Mouse (Mus musculus): ENCODE measurements around the gene Dnajb13. TPM values are rescaled to one million over a fixed set of nuclear protein-coding genes. Genes with fewer than 3 reads are reported as not detected.

Gene Dnajb13
- polyA plus RNA-seq (2017; shearing (Covaris generic)) = 10 to 100 TPM; 20.0 to 20.3 TPM

- ATAC-seq = no peak
Measured at GRCm38 (mm10) chr7:100514573-100514972, at the start of gene Dnajb13. TSS of gene Dnajb13 (minus strand) at chr7:100514960.

GRCm38 (mm10) chr7:100561861-100562587 lies 47.3 kb upstream of the Dnajb13 start:
- ATAC-seq = no peak

- no peak for ATAC-seq
Measured at GRCm38 (mm10) chr7:100559331-100559730, 44.6 kb upstream of the Dnajb13 start.

DNA sequence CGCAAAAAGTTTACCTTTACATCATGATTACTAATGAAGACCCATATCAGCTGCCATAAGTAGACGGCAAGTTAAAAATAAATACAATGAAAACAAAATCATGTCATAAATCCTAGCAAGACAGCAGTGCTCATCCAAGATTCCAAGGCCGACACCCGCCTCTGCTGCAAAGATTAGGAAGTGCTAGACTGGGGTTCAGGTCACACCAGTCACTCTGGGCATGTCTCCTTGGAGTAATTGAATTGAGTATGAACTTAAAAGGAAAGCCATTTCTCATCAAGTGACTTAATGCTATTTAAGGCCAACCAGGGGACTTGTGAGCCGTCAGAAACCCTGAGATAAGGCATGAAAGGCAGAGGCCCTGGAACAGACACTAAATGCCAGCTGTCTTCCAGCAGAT lies 42.5 kb upstream of the Dnajb13 start:
- no peak for ATAC-seq

- no peak for ATAC-seq
Measured at GRCm38 (mm10) chr7:100555431-100555951, 40.7 kb upstream of the Dnajb13 start.

GRCm38 (mm10) chr7:100554939-100555338 lies 40.2 kb upstream of the Dnajb13 start:
- ATAC-seq = no peak

- ATAC-seq = no peak
Measured at GRCm38 (mm10) chr7:100550338-100551007, 35.7 kb upstream of the Dnajb13 start.

DNA sequence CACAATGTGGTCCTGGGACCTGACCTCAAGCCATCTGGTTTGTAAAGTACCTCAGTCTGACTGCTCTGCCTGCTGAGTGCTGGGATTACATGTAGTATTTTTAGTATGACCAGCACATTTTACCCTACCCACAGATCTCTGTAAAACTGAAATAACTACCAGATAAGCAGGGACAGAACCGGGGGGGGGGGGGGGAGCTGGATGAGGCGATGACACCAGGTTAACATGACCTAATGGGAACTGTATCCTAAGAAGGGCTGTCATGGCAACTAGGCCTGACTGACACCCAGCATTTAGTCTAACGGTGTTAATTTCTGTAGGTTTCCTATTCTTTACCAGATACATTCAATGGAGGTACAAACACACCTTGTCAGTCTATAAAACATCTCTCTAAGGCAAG lies 35.0 kb upstream of the Dnajb13 start:
- no peak for ATAC-seq

GRCm38 (mm10) chr7:100547631-100548030 lies 32.9 kb upstream of the Dnajb13 start:
- no peak for ATAC-seq

DNA sequence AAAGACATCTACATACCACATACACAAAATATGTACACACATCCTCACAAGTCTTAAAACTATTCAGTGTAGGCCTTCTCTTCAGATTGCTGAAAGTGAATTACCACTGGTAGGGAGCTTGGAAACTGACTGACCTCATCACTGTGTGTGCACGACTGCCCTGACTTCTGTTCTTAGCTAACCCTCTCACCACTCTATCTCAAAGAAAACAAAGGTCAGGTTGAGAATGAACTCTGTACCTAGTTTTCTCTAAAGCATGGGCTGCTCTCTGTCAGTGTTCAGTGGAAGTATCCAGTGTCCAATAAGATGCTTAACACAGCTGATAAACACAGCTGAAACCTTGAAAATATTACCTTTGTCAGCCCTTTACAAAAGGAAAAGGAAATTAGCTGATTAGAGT lies 29.7 kb upstream of the Dnajb13 start:
- ATAC-seq = no peak

DNA sequence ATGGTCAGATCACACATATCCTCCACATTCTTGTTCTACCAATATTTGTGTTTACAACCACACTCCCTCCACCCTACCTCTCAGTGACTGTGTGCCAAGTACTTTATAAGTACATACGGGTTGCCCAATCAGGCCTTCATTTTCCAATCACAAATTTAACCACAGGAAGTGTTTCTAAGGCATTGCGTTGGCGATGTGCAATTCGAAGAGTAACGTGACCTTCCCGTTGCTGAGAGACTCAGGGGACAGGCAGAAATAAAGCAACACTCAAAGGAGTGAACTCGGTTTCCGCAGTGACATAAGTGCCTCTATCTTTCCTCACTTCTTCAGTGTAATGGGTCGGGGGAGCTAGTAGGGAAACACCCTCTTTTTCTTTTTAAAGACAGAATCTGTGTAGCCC lies 24.8 kb upstream of the Dnajb13 start:
- no peak for ATAC-seq

DNA sequence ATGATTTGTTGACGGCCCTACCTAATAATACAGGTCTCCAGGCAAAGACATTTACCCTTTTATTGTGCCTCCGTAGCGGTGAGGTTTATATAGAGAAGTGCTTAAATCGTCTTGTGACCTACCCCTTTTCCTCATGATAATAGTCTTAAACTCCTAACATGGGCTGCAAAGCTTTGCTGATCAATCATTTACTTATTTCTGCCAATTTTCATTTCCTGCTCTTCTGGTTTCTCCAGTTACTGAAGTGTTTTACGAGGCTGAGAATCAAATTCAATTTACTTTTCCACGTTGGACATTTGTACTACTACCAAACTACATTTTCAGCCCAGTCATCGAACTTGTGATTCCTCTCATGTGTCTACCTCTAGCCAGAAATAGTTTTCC lies 22.8 kb upstream of the Dnajb13 start:
- no peak for ATAC-seq

GRCm38 (mm10) chr7:100536804-100537518 lies 22.2 kb upstream of the Dnajb13 start, which contains the start of gene Coa4:
TSS of gene Coa4 (plus strand) at chr7:100537071.
- ATAC-seq = peak; percentile 100

- ATAC-seq = no peak
Measured at GRCm38 (mm10) chr7:100535831-100536230, 21.1 kb upstream of the Dnajb13 start.

GRCm38 (mm10) chr7:100534216-100534615 lies 19.5 kb upstream of the Dnajb13 start:
- ATAC-seq = no peak

DNA sequence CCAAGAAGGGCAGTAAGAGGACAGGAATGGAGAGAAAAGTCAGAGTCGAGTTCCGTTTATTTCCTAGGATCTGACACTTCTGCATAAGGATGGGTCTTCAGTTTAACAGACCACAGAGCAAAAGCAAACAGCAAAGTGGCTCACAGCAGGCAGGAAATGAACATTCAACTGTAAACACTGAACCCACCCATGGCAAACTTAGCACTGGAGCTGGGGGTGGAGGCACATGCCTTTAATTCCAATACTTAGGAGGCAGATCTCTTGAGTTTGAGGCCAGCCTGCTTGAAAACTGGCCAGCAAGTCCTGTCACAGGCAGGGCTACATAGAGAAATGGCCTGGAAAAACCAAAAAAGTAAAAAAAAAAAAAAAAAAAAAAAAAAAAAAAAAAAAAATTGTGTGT lies 18.7 kb upstream of the Dnajb13 start:
- no peak for ATAC-seq

- ATAC-seq = no peak
Measured at GRCm38 (mm10) chr7:100530766-100531165, 16.0 kb upstream of the Dnajb13 start.

DNA sequence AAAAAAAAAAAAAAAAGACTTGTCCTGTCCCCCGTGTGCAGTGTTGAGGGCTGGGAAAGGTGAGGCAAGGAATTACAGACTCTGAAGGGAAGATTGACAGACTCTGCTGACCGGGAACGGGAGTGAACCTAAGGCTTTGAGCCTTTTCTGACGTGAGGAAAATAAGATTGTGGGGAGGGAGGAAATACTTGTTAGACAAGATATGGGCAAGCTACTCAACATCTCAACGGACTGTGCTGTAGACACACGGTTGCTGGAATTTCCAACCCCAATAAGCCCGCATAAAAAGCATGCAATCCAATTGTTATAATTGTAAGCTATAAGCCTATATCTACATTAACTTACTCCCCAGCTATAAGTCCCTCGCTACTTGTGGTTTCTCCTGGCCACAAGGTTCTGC lies 9.9 kb upstream of the Dnajb13 start:
- ATAC-seq = no peak

DNA sequence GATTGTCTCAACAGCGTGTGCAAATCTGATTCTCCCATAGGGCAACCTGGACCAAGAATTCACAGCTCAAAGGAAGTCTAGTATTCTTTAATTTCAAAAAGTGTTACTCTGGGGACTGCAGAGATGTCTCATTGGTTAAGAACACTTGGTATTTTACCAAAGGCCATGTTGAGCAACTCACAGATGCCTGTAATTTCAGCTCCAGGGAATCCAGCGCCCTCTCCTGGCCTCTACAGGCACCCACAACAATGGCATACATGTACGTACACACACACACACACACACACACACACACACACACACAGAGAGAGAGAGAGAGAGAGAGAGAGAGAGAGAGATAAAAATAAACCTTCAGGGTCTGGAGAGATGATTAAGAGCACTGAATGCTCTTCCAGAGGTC lies 7.5 kb upstream of the Dnajb13 start:
- ATAC-seq = no peak

GRCm38 (mm10) chr7:100520663-100521285 lies 6.0 kb upstream of the Dnajb13 start:
- ATAC-seq = peak; percentile 78

- no peak for ATAC-seq
Measured at GRCm38 (mm10) chr7:100520204-100520603, 5.4 kb upstream of the Dnajb13 start.

- ATAC-seq = peak; percentile 82
Measured at GRCm38 (mm10) chr7:100511602-100512001, 3.2 kb downstream of the Dnajb13 start.

GRCm38 (mm10) chr7:100508670-100509069 lies 6.1 kb downstream of the Dnajb13 start:
- ATAC-seq = no peak
